Mouse (Mus musculus) embryonic facial prominence, embryonic 11.5 days (tissue): ENCODE results near the gene Stat1. TPM values are rescaled to one million over a fixed set of nuclear protein-coding genes. Genes with fewer than 3 reads are reported as not detected.

ENCODE experiments used
- ATAC-seq: fragments of 200-750 bp; cut with Nextera tagmentation; replicated peaks from 2 replicates; pipeline ENCODE4 v1.8.0; 2017; ENCODE audit warnings: low read depth; ENCODE audit not compliant: insufficient number of reproducible peaks, low FRiP score, low TSS enrichment
- DNase-seq: peaks from one replicate; pipeline ENCODE4 v3.0.0-alpha.2; 2015; ENCODE audit warnings: low spot score
- H3K27ac ChIP-seq: fragments of 300-500 bp; sonication (generic); replicated peaks from 2 replicates; pipeline ENCODE4 v1.5.1; 2014; ENCODE audit warnings: mild to moderate bottlenecking, low read depth, low read length, control low read depth
- H3K27me3 ChIP-seq: fragments of 300-500 bp; sonication (generic); 2 replicates; pipeline ENCODE4 v1.6.1; 2014; ENCODE audit warnings: mild to moderate bottlenecking, low read length, moderate library complexity, mixed read lengths; ENCODE audit not compliant: control insufficient read depth, insufficient read depth
- H3K36me3 ChIP-seq: fragments of 300-500 bp; sonication (generic); replicated peaks from 2 replicates; pipeline ENCODE4 v1.6.1; 2014; ENCODE audit warnings: low read depth, mild to moderate bottlenecking, low read length, moderate library complexity, mixed read lengths; ENCODE audit not compliant: control insufficient read depth, insufficient read depth
- H3K4me1 ChIP-seq: fragments of 300-500 bp; sonication (generic); 2 replicates; pipeline ENCODE4 v1.6.1; 2014; ENCODE audit warnings: low read length, mixed read lengths; ENCODE audit not compliant: control insufficient read depth, insufficient read depth
- H3K4me2 ChIP-seq: fragments of 300-500 bp; sonication (generic); 2 replicates; pipeline ENCODE4 v1.6.1; 2014; ENCODE audit warnings: low read depth, mild to moderate bottlenecking, control low read depth, low read length, moderate library complexity
- H3K4me3 ChIP-seq: fragments of 300-500 bp; sonication (generic); 2 replicates; pipeline ENCODE4 v1.5.1; 2014; ENCODE audit warnings: low read depth, low read length, control low read depth
- H3K9ac ChIP-seq: fragments of 300-500 bp; sonication (generic); replicated peaks from 2 replicates; pipeline ENCODE4 v1.6.1; 2014; ENCODE audit warnings: mild to moderate bottlenecking, control low read depth, low read length
- H3K9me3 ChIP-seq: fragments of 300-500 bp; sonication (generic); replicated peaks from 2 replicates; pipeline ENCODE4 v1.6.1; 2016; ENCODE audit warnings: mild to moderate bottlenecking, low read length, inconsistent platforms, mixed read lengths; ENCODE audit not compliant: control insufficient read depth
- WGBS: fragments of 180-500 bp; shearing (Covaris S2); extraction: QIAGEN DNeasy Blood & Tissue Kit; methylation state at CpG from one replicate; pipeline ENCODE4 v1.1.7; 2014; 5-methylcytosine and 5-hydroxymethylcytosine counted together
- polyA plus RNA-seq: library from polyadenylated mRNA; unstranded; fragments of >200 nt; fragmentation: Nextera tagmentation; extraction: Ambion mirVana; gene quantifications from 2 replicates; pipeline ENCODE4 v1.2.1, GENCODE M21; 2014

Gene Stat1
- polyA plus RNA-seq, 1 experiment from 2014 or later, result 13.1 TPM

- no peaks in the 10 kb centered on the region for H3K27me3 ChIP-seq
- no peaks in the 10 kb centered on the region for H3K36me3 ChIP-seq
- H3K27ac ChIP-seq, result no peak overlapping the region
- DNase-seq (no peak), ATAC-seq (no peak)
- no peak overlapping the region for H3K4me2 ChIP-seq
- no peak overlapping the region for H3K4me3 ChIP-seq
- H3K9ac ChIP-seq, result no peak overlapping the region
- no peaks in the 10 kb centered on the region for H3K9me3 ChIP-seq
- 86% methylated on average over 8 of the region's 8 CpGs for WGBS
- no peaks in the 10 kb centered on the region for H3K4me1 ChIP-seq
Measured at GRCm38 (mm10) chr1:52102795-52103194, 16.4 kb upstream of the Stat1 start.

- H3K27ac ChIP-seq, result no peak overlapping the region
- DNase-seq, result no peak
- 93% methylated on average over 11 of the region's 11 CpGs for WGBS
- ATAC-seq, result no peak
- H3K27me3 ChIP-seq, result no peaks in the 10 kb centered on the region
- no peak overlapping the region for H3K4me2 ChIP-seq
- H3K9me3 ChIP-seq, result no peaks in the 10 kb centered on the region
- no peaks in the 10 kb centered on the region for H3K4me1 ChIP-seq
- no peak overlapping the region for H3K4me3 ChIP-seq
- no peak overlapping the region for H3K9ac ChIP-seq
- H3K36me3 ChIP-seq, result no peaks in the 10 kb centered on the region
Measured at GRCm38 (mm10) chr1:52107206-52107605, 12.0 kb upstream of the Stat1 start.

GRCm38 (mm10) chr1:52111217-52111616 is 8.0 kb upstream of the Stat1 start:
- Histone ChIP-seq H3K4me3 (no peak overlapping the region), H3K27ac (no peak overlapping the region), H3K36me3 (no peaks in the 10 kb centered on the region), H3K9me3 (no peaks in the 10 kb centered on the region), H3K27me3 (no peaks in the 10 kb centered on the region), H3K4me2 (no peak overlapping the region), H3K9ac (no peak overlapping the region), H3K4me1 (no peaks in the 10 kb centered on the region)
- ATAC-seq, result no peak
- no peak for DNase-seq
- 69% methylated on average over 3 of the region's 3 CpGs for WGBS

DNA sequence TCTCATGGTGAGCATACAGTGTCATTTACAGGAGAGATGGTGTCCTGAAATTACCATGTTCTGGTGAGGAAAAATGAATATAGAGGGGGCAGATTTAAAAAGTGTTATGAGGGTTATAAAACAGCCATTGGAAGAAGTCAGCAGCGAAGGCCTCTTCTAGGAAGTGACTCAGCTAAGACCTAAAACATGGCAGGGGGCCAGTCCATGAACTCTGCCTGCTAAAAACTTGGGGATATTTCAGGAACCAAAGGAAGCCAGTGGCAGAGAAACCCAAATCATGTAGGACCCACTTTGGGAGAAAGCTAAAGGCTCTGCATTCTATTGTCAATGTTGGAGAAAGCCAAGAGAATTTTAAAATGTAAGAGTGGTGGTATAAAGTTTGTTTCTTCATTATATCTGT is 6.9 kb upstream of the Stat1 start:
- no peak overlapping the region for H3K4me3 ChIP-seq
- H3K27me3 ChIP-seq, result no peaks in the 10 kb centered on the region
- no peak overlapping the region for H3K9ac ChIP-seq
- 96% methylated on average over 1 of the region's 1 CpGs for WGBS
- no peak overlapping the region for H3K4me2 ChIP-seq
- H3K27ac ChIP-seq, result no peak overlapping the region
- no peaks in the 10 kb centered on the region for H3K9me3 ChIP-seq
- ATAC-seq (no peak), DNase-seq (no peak)
- no peaks in the 10 kb centered on the region for H3K36me3 ChIP-seq
- H3K4me1 ChIP-seq, result no peaks in the 10 kb centered on the region

- Histone ChIP-seq H3K4me3 (peak overlapping the region; percentile 33), H3K27me3 (no peaks in the 10 kb centered on the region), H3K4me1 (no peaks in the 10 kb centered on the region), H3K27ac (no peak overlapping the region), H3K4me2 (peak overlapping the region; percentile 56), H3K9ac (peak overlapping the region; percentile 62), H3K36me3 (no peaks in the 10 kb centered on the region), H3K9me3 (no peaks in the 10 kb centered on the region)
- DNase-seq (no peak), ATAC-seq (peak; percentile 58; the same call in 1 of the 2 replicates)
- WGBS, result 23% methylated on average over 7 of the region's 7 CpGs
Measured at GRCm38 (mm10) chr1:52113067-52113665, 6.1 kb upstream of the Stat1 start.

DNA sequence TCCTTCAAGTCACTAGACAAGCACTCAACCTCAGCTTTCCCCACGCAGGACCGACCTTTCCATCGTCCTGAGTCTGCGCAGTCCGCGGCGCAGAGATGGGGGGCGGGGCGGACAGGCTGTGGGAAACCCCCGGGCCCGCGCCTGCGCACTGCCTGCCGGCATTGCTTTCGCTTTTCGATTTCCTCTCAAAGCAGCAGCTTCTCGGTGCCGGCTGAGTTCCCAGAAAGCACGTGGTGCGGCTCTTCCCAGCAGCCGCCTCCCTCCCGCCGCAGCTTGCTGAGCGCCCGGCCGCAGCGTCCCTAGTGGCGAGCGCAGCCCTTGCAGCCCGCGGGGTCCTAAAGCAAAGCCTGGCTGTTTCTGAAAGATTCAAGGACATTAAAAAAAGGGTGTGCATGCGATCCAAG is 5.6 kb upstream of the Stat1 start:
- ATAC-seq (peak; percentile 90), DNase-seq (peak; percentile 98)
- Histone ChIP-seq H3K27ac (no peak overlapping the region), H3K27me3 (no peaks in the 10 kb centered on the region), H3K36me3 (no peaks in the 10 kb centered on the region), H3K4me2 (peak overlapping the region; percentile 56), H3K9me3 (no peaks in the 10 kb centered on the region), H3K9ac (peak overlapping the region; percentile 62), H3K4me3 (peak overlapping the region; percentile 33), H3K4me1 (no peaks in the 10 kb centered on the region)
- under 1% methylated on average over 31 of the region's 32 CpGs for WGBS

GRCm38 (mm10) chr1:52116441-52116840 is 2.8 kb upstream of the Stat1 start:
- no peaks in the 10 kb centered on the region for H3K4me1 ChIP-seq
- H3K36me3 ChIP-seq, result no peaks in the 10 kb centered on the region
- no peak overlapping the region for H3K4me2 ChIP-seq
- no peaks in the 10 kb centered on the region for H3K9me3 ChIP-seq
- no peak overlapping the region for H3K4me3 ChIP-seq
- ATAC-seq (no peak), DNase-seq (no peak)
- 79% methylated on average over 3 of the region's 3 CpGs for WGBS
- H3K9ac ChIP-seq, result no peak overlapping the region
- H3K27me3 ChIP-seq, result no peaks in the 10 kb centered on the region
- no peak overlapping the region for H3K27ac ChIP-seq

- DNase-seq (no peak), ATAC-seq (no peak)
Measured at GRCm38 (mm10) chr1:52117777-52118176, 1.5 kb upstream of the Stat1 start.

More at GRCm38 (mm10) chr1:52117777-52118176, 1.5 kb upstream of the Stat1 start:
- Histone ChIP-seq H3K4me2 (no peak overlapping the region), H3K4me1 (no peaks in the 10 kb centered on the region), H3K4me3 (no peak overlapping the region), H3K27ac (no peak overlapping the region), H3K36me3 (no peaks in the 10 kb centered on the region), H3K9me3 (no peaks in the 10 kb centered on the region), H3K27me3 (no peaks in the 10 kb centered on the region), H3K9ac (no peak overlapping the region)
- 85% methylated on average over 1 of the region's 1 CpGs for WGBS
